ENCODE assay signal across 8 mouse cellular contexts in the genomic region with DNA sequence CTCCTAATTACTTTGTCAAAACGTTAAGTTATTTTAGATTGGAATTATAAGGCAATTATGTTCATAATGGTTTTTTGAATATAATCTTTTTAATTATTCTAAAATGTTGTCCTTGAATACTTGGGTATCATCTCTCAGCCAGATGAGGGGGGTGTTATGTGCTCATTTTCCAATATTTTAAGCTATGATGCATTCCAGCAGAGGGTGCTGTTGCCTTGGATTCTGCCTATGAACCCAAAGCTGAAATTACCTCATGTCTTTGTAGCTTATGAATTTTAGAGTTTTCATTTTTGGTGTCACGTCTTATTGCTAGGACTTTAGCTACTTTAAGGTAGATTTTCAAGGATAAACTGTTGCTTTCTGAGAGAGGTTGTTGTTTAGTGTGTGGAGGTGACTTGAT. TPM values are rescaled to one million over a fixed set of nuclear protein-coding genes. Genes with fewer than 3 reads are reported as not detected.
DNase-seq lines count a peak whose midpoint lies in the region; ATAC-seq and TF ChIP-seq lines count a peak whose summit lies in the region.

No protein-coding gene starts in this region.

- intact Hi-C loops in heart, postnatal 36 days (cut with DNase I) = loop anchor here (2.0 kb wide), 3 partner anchors 814 to 972 kb away; no protein-coding TSS in a partner anchor

- no peak overlapping the region for H3K4me3 ChIP-seq in cerebellum, adult 2 months (replicated peaks; ENCODE audit: insufficient read depth, low read depth, low read length)
- H3K4me3 ChIP-seq in neural tube, embryonic 11.5 days (ENCODE audit: low read depth, low read length) = no peak overlapping the region
- H3K4me3 ChIP-seq in neural tube, embryonic 15.5 days (replicated peaks) = no peak overlapping the region
- H3K4me3 ChIP-seq in lung, postnatal 0 days (ENCODE audit: low read depth, low read length) = no peak overlapping the region

- H3K27me3 ChIP-seq in cerebellum, adult 2 months (ENCODE audit: control insufficient read depth, insufficient read depth, low read length) = no peaks in the 10 kb centered on the region
- no peaks in the 10 kb centered on the region for H3K27me3 ChIP-seq in neural tube, embryonic 11.5 days (ENCODE audit: control insufficient read depth, insufficient read depth, low read length)
- no peaks in the 10 kb centered on the region for H3K27me3 ChIP-seq in neural tube, embryonic 15.5 days (replicated peaks)
- H3K27me3 ChIP-seq in lung, postnatal 0 days (replicated peaks; ENCODE audit: insufficient read depth, low read length) = no peaks in the 10 kb centered on the region

- no peak for ATAC-seq in cerebellum, adult (ENCODE audit: insufficient number of reproducible peaks, low FRiP score, low TSS enrichment)
- ATAC-seq in neural tube, embryonic 11.5 days (ENCODE audit: insufficient read depth, low FRiP score, low TSS enrichment) = no peak
- no peak for ATAC-seq in neural tube, embryonic 15.5 days (ENCODE audit: low FRiP score)
- ATAC-seq in lung, postnatal 0 days = no peak
- ATAC-seq in activated CD4-positive, CD25-positive, alpha-beta regulatory T cell, adult 4 months = no peak

- no peak overlapping the region for H3K4me2 ChIP-seq in neural tube, embryonic 11.5 days (ENCODE audit: low read depth)
- H3K4me2 ChIP-seq in neural tube, embryonic 15.5 days = no peak overlapping the region
- no peak overlapping the region for H3K4me2 ChIP-seq in lung, postnatal 0 days (replicated peaks; ENCODE audit: low read depth, low read length)

- TF ChIP-seq POLR2A in cerebellum, adult 2 months (IDR thresholded peaks at IDR 0.05; ENCODE audit: borderline replicate concordance, insufficient read depth, low read length) = no peak

- H3K36me3 ChIP-seq in neural tube, embryonic 11.5 days (ENCODE audit: control insufficient read depth, insufficient read depth, low read length) = no peaks in the 10 kb centered on the region
- peaks cover 2% of the 10 kb centered on the region; the same call in 1 of the 2 replicates for H3K36me3 ChIP-seq in neural tube, embryonic 15.5 days
- peaks cover 3% of the 10 kb centered on the region; the same call in 1 of the 2 replicates for H3K36me3 ChIP-seq in lung, postnatal 0 days (ENCODE audit: insufficient read depth, low read length)

- no peak for TF ChIP-seq EP300 in lung, postnatal 0 days (IDR thresholded peaks at IDR 0.05)

- no peak overlapping the region for H3K9ac ChIP-seq in neural tube, embryonic 11.5 days (ENCODE audit: low read length)
- H3K9ac ChIP-seq in neural tube, embryonic 15.5 days (replicated peaks) = no peak overlapping the region
- no peak overlapping the region for H3K9ac ChIP-seq in lung, postnatal 0 days (replicated peaks; ENCODE audit: low read depth)

- 63% methylated on average over 2 of the region's 2 CpGs for WGBS in cerebellum, adult 2 months
- WGBS in neural tube, embryonic 11.5 days = 80% methylated on average over 2 of the region's 2 CpGs
- WGBS in neural tube, embryonic 15.5 days = 57% methylated on average over 2 of the region's 2 CpGs
- 58% methylated on average over 2 of the region's 2 CpGs for WGBS in lung, postnatal 0 days

- peak; percentile 26 to 45 for DNase-seq in cerebellum, adult 2 months
- DNase-seq in neural tube, embryonic 11.5 days (ENCODE audit: low spot score) = peak; percentile 59
- peak; percentile 12 for DNase-seq in c-Kit-positive CD71-positive TER-119-positive erythroid progenitor cells, embryonic 14.5 days (ENCODE audit: low spot score)
- DNase-seq in heart, postnatal 36 days = peak; percentile 34 to 61
- DNase-seq in lung, postnatal 0 days (ENCODE audit: low spot score) = peak; percentile 77

- H3K9me3 ChIP-seq in neural tube, embryonic 11.5 days (ENCODE audit: control insufficient read depth, low read length) = no peaks in the 10 kb centered on the region
- no peaks in the 10 kb centered on the region for H3K9me3 ChIP-seq in neural tube, embryonic 15.5 days (replicated peaks)
- H3K9me3 ChIP-seq in lung, postnatal 0 days (ENCODE audit: low read length) = no peaks in the 10 kb centered on the region

- H3K27ac ChIP-seq in cerebellum, adult 2 months (ENCODE audit: insufficient read depth, low read length) = no peak overlapping the region
- H3K27ac ChIP-seq in neural tube, embryonic 11.5 days (ENCODE audit: low read depth, low read length) = no peak overlapping the region
- H3K27ac ChIP-seq in neural tube, embryonic 15.5 days (replicated peaks) = no peak overlapping the region
- no peak overlapping the region for H3K27ac ChIP-seq in lung, postnatal 0 days (ENCODE audit: low read length)

- peak; percentile 53; the same call in 1 of the 2 replicates for TF ChIP-seq CTCF in cerebellum, adult 2 months (IDR thresholded peaks at IDR 0.05; ENCODE audit: borderline replicate concordance, insufficient read depth, low read depth, low read length)
- TF ChIP-seq CTCF in lung, postnatal 0 days (IDR thresholded peaks at IDR 0.05) = peak; percentile 80

- no peaks in the 10 kb centered on the region for H3K4me1 ChIP-seq in cerebellum, adult 2 months (ENCODE audit: control insufficient read depth, insufficient read depth, low read length)
- H3K4me1 ChIP-seq in neural tube, embryonic 11.5 days (ENCODE audit: control insufficient read depth, insufficient read depth, low read length) = no peaks in the 10 kb centered on the region
- H3K4me1 ChIP-seq in neural tube, embryonic 15.5 days = no peaks in the 10 kb centered on the region
- no peaks in the 10 kb centered on the region for H3K4me1 ChIP-seq in lung, postnatal 0 days (ENCODE audit: insufficient read depth, low read depth, low read length)

RNA-seq across cellular contexts. Expression of a gene that starts 44.2 kb away (rescaled TPM):
- polyA plus RNA-seq in cerebellum, adult 2 months (2012; rRNA removed) = 21.1 and 21.5 TPM in 2 replicates
- 7.4 and 7.6 TPM in 2 replicates for polyA plus RNA-seq in neural tube, embryonic 11.5 days (2014; fragmentation: Nextera tagmentation; extraction: Ambion mirVana)
- polyA plus RNA-seq in neural tube, embryonic 15.5 days (2015; fragmentation: Nextera tagmentation; extraction: Ambion mirVana) = 7.0 and 7.3 TPM in 2 replicates
- 10 to 100 TPM; 15.4 to 15.8 TPM for total RNA-seq in heart, postnatal 36 days (2021)
- 4.5 and 5.2 TPM in 2 replicates for polyA plus RNA-seq in lung, postnatal 0 days (2015; fragmentation: Nextera tagmentation; extraction: Ambion mirVana)
- under 1 TPM; 0.13 to 0.33 TPM for polyA plus RNA-seq in activated CD4-positive, CD25-positive, alpha-beta regulatory T cell, adult 4 months (2017; shearing (Covaris generic))

Comparison
In these comparisons a context has a peak if more than half of its experiments do, and no peak if none do; other contexts are left out.
1. DNase-seq: peak in every context shown above with its lines; median percentile 77 in lung, postnatal 0 days; 59 in neural tube, embryonic 11.5 days; 48 in heart, postnatal 36 days; 36 in cerebellum, adult 2 months; 12 in c-Kit-positive CD71-positive TER-119-positive erythroid progenitor cells, embryonic 14.5 days.